Mouse (Mus musculus) kidney, adult 8-10 months (tissue): ENCODE data around the gene Snx4.

Experiments used
- DNase-seq, 2 experiments: peaks; one replicate each; pipeline ENCODE4 v3.0.0; 2022

Gene Snx4

GRCm38 (mm10) chr16:33271824-33272223 lies 20.6 kb downstream of the Snx4 start:
- DNase-seq, result no peak

GRCm38 (mm10) chr16:33283079-33283478 lies 31.8 kb downstream of the Snx4 start:
- DNase-seq, result no peak

- DNase-seq, result no peak
Observed at GRCm38 (mm10) chr16:33288536-33288935, 37.3 kb downstream of the Snx4 start.

- DNase-seq, result no peak
Observed at GRCm38 (mm10) chr16:33289981-33290380, 38.7 kb downstream of the Snx4 start.

DNA sequence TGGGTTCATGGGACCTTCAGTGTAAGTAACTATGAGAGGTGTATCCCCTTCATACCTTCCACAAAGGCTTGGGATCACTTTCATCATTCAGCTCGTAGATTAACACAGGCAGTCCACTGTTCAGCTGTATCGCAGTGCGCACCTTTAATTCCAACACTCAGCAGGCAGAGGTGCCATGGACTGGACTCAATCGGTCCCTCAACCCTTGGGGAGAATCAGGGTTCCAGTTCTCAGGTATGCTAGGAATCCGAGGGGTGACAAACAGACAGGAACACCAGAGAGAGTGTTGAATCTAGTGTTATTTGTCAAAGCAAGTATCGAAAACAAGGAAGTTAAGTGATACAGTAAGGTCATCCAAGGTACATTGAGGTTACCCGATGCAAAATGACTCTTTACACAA lies 41.0 kb downstream of the Snx4 start:
- no peak for DNase-seq

- no peak for DNase-seq
Observed at GRCm38 (mm10) chr16:33294681-33295080, 43.4 kb downstream of the Snx4 start.

DNA sequence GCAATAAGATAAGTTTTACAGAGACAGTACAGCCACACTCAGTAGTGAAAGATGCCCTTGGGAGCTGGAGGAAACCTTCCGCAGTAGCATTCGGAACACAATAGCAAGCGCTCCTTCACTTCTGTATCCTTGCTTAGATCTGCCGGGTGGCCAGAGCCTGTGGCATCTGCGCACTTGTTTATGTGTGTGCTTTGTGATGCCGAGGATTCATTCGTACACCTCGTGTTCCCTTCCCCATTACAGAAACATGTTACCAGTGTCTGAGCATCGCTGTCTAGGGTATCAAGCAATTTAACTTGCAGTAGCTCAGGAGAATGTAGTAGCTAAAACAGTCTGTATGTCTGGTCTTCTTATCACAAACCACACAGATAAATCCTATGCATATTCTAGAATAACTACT lies 44.1 kb downstream of the Snx4 start:
- no peak for DNase-seq

GRCm38 (mm10) chr16:33297493-33297892 lies 46.3 kb downstream of the Snx4 start:
- no peak for DNase-seq

DNA sequence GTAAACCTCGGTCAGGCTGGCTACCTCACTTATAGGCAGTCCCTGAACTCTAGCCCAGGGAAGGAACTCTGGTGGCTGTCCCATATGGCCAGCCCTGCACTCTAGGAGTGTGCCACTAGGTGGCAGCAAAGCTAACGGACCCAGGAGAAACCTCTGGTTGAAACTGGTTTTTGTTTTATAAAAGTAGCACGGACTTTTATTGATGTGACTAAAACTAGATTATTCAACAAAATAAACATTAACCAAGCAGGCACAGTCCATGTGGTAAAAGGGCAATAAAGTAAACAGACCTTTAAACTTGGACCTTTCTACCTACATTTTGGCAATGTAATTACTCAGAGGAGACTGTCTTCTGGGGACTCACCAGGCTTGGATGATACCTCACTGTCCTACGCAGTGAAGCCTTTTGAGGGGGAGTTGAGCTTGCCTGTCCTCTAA lies 55.4 kb downstream of the Snx4 start:
- peak; percentile 82 to 92 for DNase-seq

DNA sequence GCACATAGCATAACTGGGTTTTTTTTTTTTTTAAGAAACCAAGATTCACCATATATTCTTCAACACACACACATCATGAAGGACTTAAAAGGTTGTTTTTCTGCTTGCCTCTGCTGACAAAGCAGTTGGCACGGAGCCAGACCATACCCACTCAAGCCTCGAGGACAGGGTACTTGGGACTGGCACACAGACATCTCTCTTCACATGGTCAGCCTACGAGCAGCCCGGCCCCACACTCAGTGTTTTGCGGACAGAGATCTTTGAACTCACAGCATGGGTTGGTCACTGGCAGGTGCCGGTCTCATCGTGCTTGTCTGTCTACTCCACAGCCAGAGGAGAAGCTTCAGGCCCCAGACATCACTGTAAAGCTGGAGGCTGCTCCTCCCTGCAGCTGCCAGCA lies 56.5 kb downstream of the Snx4 start:
- DNase-seq, result peak; percentile 47 to 55

DNA sequence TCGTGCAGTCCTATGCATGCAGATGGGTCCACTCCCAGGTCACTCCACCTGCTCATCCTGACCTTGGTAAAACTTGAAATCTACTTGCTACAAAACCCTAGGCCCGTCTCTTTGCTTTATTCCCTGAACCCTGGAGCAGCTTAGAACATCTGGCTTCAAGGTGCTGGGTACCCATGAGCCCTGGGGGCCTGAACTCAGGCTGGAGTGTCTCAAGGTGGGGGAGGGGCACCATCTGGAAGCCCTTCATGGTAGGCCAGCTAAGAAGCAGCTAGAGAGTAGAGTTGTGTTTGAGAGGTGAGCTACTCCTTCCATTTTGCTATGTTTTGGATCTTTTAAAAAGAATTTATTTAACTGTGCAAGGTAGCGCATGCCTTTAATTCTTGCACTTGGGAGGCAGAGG lies 57.8 kb downstream of the Snx4 start:
- DNase-seq, result no peak

DNA sequence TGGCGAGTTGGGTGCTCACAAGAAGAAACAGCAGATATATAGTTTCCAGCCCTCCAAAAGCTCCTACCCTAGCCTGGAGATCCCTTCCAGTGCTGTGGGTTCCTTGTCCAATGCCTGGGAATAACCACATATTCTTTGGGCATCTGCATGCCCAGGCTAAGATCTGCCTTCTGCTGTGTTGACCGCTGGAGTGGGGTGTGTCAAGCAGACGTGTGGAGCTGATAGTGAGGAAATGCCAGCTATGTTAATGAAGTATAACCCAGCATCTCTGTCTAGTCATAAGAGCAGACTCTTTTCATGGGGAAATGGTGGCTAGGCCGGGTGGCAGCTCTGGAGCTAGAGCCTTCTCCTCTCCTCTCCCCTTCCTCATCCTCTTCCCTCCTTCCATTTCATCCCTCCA lies 64.4 kb downstream of the Snx4 start:
- no peak for DNase-seq

DNA sequence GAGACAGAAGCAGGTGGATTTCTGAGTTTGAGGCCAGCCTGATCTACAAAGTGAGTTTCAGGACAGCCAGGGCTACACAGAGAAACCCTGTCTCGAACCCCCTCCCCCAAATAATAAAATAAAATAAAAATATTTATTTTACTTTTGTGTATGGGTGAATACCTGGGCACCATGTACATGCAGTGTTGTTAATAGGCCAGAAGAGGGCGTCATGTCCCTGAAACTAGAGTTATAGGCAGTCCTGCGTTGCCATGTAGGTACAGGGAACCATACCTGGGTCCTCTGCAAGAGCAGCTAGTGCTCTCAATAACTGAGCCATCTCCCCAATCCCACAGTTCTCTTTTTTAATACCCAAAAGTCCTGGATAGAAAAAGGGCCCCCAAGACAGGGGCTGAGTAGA lies 66.4 kb downstream of the Snx4 start:
- DNase-seq, result no peak

GRCm38 (mm10) chr16:33318059-33318458 lies 66.8 kb downstream of the Snx4 start:
- DNase-seq, result no peak

DNA sequence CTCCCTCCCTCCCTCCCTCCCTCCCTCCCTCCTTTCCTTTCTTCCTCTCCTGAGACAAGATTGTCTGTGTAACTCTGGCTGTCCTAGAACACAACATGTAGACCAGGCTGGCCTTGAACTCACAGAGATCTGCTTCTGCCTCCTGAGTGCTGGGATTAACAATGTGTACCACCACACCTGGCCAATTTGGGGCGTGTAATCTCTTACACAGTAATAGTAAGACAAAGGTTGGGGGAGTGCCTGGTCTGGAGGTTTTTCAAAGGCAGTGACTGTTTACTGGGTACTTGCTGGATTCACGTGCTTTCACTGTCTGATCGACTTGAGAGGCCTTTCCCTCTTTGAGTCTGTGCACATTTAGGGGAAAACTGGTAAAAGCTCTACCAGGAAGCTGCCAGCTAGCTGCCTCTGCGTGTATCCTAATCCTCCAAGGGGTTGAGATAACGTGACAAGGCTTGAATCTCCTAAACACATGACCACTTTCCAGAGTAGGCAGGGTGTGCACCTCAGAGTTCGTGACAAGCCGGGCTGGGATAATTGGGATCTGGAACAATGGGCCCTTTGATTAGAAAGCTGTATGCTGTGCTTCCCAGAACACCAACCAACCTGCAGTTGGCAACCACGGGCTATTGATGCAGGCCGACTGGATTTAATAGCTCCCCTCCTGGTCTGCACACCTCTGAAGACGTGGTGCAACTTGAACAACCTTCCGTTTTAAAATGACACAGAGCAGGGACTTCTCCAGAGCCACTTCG lies 74.6 kb downstream of the Snx4 start:
- no peak for DNase-seq

GRCm38 (mm10) chr16:33326589-33326988 lies 75.3 kb downstream of the Snx4 start:
- no peak for DNase-seq

DNA sequence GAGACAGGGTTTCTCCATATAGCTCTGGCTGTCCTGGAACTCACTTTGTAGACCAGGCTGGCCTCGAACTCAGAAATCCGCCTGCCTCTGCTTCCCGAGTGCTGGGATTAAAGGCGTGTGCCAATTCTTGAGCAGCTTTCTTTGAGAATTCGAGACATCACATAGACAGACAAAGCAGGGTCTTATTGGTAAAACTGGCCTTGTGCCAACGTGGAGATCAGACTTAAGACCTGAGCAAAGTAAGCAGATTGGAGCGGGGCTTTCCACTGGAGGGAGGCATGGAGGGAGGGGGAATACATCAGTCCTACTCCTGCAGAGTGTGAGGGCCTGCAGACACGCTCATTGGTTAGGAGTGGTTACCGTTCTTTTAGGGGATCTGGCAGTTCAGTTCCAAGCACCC lies 75.9 kb downstream of the Snx4 start:
- no peak for DNase-seq

DNA sequence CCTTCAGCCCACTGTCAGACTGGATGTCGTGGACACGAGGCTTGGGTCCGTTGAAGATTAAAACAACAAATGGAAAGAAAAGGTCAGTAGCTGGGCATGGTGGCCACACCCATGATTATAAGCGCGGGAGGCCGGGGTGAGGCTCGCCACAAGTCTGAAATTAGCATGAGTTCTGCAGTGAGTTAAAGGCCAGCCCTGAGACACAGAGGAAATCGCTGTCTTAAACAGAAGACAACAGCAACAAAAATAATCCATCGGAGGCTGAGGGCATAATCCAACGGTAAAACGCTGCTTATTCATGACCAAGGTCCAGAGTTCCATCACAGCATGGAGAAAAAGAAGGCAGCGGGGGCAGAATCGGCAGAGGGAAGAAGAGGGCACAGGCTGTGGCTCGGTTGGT lies 81.8 kb downstream of the Snx4 start:
- peak; percentile 35 to 59 for DNase-seq

GRCm38 (mm10) chr16:33337177-33337576 lies 85.9 kb downstream of the Snx4 start:
- DNase-seq, result peak; percentile 82 to 86

DNA sequence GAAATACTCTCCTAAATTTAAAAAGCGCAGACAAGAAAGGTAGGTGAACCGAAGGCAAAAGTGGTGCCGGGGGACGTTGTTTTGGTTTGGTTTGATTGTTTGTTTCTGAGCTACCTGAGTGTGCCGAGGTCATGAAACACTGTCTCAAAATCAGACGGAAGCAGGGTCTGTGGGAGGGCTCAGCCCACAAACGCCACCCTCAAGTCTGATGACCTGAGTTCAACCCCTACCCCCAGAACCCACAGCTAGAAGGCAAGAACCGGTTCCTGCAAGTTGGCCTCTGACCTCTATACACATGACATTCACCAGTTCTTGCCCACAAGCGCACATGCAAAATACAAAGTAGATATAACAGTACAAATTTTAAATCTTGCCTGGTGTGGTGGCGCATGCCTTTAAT lies 86.4 kb downstream of the Snx4 start:
- DNase-seq, result no peak

- DNase-seq, result no peak
Observed at GRCm38 (mm10) chr16:33338492-33338891, 87.2 kb downstream of the Snx4 start.

GRCm38 (mm10) chr16:33339476-33339875 lies 88.2 kb downstream of the Snx4 start:
- no peak for DNase-seq

DNA sequence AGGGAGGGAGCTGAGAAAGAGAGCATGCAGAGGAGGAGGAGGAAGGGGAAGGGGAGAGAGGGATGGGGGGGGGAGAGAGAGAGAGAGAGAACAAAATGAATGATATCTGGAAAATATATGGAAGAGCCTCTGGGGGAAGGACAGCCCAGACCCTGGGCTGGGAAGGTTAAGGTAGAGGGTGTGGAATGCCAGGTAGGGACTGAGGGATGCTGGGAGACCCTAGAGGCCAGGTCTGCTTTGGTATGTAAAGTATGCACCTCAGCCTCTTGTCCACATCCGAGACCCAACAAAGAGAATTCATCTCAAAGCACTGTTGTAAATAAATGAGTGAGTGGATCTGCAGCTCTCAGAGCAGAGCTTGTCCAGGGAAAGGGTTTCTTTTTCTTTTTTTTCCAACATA lies 91.1 kb downstream of the Snx4 start:
- no peak for DNase-seq

GRCm38 (mm10) chr16:33343106-33343505 lies 91.9 kb downstream of the Snx4 start:
- DNase-seq, result peak; percentile 37 to 39

GRCm38 (mm10) chr16:33343601-33344000 lies 92.4 kb downstream of the Snx4 start:
- no peak for DNase-seq
